Mouse (Mus musculus): ENCODE data around the gene Gk5.
"Not testable (repeated sequence)": the region's sequence is repeated elsewhere in the genome, so short reads cannot be mapped to it uniquely, and the experiment has no call there.

The Gk5 gene

DNA sequence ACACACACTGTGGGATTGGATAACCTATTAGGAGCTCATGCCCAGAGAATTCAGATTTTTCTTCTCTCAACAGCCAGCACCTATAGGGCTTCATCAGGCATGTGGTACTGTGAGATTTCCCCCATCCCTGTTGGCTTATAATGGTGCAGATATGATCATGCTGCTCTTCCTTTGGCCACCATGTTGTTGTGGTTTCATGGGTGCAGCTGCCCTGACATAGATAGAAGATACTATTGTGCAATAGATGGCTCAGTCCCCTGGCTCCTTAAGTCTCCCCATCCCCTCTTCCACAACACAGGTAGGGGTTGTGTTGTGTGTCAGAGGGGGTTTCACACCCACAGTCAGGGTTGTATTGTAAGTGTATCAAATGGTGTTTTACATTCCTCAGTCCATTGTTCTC, 25.7 kb downstream of the Gk5 start:
- DNase-seq (ENCODE audit: low spot score in 2 of 2), result no peak

DNA sequence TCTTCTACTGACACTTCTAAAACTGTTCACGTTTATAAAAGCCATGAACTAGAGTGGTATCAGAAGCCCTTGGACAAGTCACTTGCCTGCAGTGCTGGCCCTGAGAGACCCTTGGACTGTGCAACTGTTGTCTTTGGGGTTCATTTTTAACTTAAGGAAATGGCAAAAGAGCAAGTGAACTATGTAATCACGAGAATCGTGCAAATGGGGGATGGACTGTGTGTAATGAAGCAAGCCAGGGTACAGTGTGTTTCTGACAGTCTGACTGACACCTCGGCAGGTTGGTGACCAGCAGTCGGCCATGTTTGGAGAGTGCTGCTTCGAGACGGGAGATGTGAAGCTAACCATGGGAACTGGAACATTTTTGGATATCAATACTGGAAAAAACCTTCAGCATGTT, 33.6 kb downstream of the Gk5 start:
- no peak for DNase-seq (ENCODE audit: low spot score in 2 of 2)

DNA sequence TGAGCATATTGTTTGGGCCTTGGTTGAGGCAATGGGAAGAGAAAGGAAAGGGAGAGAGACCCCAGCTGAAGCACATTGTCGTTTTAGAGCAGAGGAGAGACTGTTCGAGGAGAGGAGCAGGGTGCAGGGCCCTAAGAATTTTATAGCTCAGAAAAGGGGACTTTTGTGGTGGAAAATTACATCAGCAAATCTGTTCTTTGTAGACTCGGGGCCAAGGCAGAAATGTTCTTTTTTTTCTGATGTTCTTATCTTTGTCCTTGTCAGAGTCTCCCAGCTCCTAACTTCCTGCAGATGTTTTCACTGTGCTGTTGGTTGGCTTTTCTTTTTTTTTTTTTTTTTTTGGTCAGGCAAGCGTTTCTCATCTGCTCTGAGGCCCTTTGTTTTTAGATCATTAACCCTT, 39.3 kb downstream of the Gk5 start:
- no peak for DNase-seq (ENCODE audit: low spot score in 2 of 2)

DNA sequence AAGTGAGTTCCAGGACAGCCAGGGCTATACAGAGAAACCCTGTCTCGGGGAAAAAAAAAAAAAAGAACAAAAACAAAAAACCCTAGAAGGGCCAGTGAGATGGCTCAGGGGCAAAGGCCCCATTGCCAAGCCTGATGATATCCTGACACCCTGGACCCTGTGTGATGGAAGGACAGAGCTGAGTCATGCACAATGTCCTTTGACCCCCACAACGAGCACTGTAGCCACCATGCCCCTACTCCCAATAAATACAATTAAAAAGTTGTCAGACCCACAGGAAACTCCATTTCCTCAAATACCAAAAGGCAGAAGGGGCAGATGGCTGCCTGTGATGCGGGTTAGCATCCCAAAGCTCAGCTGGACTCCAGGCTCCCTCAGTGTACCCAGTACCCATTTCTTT, 39.9 kb downstream of the Gk5 start:
- DNase-seq (ENCODE audit: low spot score in 2 of 2), result no peak

DNA sequence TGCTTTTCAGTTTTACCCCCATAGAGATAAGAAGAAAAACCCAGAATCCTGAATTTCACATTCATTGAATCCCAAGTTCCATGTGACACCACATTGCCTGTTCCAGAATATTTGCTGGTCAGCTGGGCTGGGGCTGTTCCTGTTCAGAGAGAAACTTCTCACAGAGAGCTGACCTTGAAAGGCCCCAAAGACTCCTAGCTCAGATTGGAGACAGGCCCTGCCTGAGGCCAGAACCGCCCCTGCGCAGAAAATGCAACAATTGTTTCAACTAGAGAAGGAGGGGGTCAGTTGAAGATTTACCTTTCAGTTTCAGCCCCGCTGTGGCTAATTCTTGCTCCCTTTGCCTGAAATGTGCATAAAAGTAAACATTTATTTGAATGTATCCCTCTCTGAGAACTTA, 41.6 kb downstream of the Gk5 start:
- no peak for DNase-seq (ENCODE audit: low spot score in 2 of 2)

DNA sequence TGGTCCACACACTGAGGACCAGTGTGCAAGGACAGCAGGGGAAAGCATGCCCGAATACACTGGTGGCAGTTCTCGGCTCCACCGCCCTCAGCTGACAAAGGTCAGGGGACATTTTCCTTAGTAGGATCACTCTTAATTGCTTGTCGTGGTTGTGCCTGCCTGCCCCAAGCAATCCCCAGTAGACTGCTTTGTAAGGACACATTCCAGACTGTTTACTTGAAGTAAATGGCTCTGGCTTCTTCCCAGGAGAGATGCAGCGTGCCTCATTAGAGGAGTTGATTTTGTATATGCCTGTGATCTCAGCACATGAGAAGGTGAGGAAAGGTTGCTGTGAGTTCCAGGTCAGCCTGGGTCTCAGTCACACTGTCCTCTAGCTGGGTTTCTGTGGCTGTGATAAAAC, 43.3 kb downstream of the Gk5 start:
- DNase-seq (ENCODE audit: low spot score in 2 of 2), result no peak

DNA sequence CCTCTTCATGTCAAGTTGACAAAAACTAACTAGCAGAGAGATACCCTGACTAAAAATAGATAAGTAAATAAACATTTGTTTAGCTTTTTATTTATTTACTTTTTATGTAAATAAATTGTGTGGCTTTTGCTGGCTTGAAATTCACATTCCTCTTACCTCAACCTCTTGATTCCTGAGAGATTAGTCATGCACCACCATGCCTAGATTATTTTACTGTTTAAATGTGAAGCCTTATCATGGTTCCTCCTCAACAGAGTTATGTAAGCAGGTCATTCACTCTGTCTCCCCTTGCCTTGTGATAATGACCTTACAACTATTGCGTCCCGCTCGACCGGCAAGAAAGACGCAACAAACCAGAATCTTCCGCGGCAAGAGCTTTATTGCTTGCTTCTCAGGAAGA, 44.3 kb downstream of the Gk5 start:
- DNase-seq (ENCODE audit: low spot score in 2 of 2), result no peak

DNA sequence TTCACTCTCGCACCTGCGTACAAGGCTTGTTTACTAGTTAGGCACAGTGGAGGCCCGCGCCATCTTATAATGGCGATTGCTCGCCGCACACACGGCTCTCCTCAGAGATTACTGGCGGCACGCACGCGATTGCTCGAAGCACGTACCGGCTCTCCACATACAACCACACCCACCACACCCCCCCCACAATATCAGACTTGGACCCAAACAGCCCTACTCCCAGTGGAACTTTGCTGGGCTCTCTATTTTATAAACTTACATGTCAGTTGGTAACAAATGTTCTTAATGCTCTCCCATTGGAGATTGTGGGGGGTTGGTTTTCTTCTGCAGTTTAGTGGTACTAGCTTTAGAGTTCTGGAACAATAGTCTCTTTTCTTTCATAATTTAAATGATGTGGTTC, 44.8 kb downstream of the Gk5 start:
- not testable (repeated sequence) for DNase-seq (ENCODE audit: low spot score in 2 of 2)

DNA sequence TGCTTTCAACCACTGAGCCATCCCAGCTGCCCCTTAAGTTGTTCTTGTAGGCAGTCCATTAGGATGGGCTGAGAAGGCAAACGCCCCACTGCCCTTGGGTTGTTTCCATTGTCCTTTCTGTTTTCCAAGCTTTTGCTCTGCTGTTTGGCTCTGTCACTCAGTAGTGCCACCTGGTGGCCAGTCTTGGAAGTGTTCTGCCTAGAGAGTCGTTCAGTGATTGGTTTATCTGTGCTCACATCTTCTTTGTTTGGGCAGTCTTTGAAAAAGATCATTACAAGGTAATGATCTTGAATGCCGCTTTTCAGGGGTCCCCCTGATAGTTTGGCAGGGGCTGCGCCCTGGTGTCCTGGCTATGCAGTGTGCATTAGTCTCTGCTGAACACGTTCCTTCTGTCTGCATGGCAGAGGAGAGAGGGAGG, 48.0 kb downstream of the Gk5 start:
- DNase-seq (ENCODE audit: low spot score in 2 of 2), result peak; percentile 59 to 76

DNA sequence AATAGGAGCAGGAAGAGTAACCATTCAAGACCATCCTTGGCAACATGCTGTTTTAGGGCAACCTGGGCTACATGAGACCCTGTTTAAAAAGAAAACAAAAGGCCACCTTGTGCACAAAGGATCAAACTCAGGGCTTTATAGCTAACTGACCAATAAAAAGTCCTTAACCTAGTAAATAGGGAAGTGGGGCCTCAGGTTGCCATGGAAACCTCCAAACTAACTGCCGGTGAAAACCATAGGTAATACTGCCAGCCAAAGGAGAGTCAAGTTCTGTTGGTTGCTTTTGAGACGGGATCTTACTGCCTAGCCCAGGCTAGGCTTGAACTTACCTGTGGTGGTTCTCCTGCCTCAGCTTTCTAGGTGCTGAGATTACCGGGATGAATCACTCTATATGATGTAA, 51.4 kb downstream of the Gk5 start:
- no peak for DNase-seq (ENCODE audit: low spot score in 2 of 2)

DNA sequence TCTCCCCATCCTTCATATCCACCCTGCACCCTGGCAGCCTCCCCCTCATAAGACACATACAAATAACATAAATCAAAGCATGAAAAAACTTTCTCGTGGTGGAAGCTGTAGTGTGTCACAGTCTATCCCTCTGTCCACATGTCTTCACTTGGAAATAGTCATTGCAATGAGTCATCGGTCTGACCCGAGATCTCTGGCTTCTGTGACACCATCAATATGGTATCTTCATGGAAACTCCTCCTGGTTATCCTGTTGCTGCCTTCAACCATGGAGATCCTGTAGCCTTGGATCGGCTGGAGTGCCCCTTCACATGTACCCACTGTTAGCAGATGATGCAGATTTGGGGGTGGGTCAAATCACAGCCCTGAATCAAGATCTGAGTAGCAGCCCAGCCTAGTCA, 65.7 kb downstream of the Gk5 start:
- DNase-seq (ENCODE audit: low spot score in 2 of 2), result no peak

DNA sequence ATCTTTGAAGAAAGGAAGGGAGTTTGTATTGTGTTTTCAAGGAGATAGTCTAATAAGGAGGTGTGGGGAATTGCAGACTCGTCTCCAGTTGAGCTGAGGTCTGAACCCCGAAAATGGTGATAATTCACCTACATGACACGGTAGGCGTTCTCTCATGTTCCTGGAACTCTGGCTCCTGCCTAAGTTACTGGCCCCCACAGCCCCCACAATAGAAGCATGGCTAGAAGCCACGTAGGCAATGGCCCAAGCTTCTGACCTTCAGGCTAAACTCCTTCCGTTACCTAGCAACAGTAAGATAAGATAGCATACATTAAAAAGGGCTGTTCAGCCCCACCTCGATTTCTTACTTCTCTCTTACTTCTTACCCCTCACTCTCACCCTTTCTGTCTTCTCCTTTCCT, 67.5 kb downstream of the Gk5 start:
- DNase-seq (ENCODE audit: low spot score in 2 of 2), result no peak

DNA sequence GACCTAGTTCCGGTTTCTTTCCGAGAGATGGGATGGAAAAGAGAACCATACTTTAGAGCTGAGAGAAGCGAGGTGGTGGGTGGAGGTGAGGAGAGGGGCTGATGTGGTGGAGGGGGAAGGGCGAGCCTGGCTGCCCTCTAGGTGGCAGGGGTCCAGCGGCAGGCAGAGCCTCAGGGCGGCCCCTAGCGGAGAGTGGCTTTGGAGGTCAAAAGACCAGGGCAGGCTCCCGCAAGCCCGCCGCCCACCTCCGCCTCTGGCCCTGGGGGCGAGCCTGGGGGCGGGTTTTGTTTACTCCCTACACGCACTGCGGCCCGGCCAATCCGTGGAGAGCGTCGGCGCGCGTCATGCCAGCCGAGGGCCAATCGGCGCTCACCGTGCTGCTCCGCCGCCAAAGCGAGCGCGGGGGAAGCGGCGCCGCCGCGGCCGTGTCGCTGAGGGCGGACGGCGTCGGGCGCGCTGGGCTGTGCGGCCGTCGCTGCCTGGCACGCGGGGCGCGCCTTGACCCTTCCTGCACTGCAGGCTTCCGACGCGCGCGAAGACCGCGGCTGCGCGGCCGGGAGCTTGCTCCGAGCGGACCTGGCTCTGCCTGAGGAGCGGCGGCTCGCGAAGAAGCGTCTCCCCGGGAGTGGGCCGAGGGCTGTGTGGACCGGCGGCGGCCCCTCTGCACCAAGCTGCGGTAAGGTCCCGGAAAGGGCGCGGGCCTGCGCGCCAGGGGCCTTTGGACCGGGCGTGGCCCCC, 76.9 kb downstream of the Gk5 start, which contains the start of gene Tfdp2:
TSS of gene Tfdp2 (plus strand) at position 391 of the 738 bp plus-strand sequence.
- DNase-seq (ENCODE audit: low spot score in 2 of 2), result peak; percentile 73 to 87

DNA sequence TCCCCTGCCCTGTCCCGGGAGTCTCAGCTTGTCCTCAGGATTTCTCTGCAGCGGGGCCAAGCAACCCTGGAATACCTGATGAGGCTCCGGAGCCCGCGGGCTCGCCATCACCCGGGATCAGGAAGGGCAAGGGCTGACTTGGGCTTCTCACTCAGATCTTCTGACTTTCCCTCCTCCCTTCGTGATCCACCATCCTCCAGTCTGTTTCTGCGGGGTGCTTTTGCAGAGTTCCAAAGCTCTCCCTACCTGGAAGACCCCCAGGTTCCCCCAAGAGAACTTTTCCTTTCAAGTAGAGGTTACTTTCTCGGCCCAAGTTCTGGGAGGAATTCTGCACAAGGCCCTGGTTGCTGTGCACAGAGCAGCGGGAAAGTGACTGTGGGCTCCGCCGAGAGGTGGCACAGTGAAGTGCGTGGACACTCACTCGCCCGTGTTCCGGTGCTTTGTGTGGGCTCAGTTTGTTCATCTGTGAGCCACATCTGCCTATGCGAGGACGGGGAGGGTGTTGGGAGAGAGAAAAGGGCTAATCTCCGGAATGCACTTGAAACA, 77.5 kb downstream of the Gk5 start:
- peak; percentile 27 to 31 for DNase-seq (ENCODE audit: low spot score in 2 of 2)

DNA sequence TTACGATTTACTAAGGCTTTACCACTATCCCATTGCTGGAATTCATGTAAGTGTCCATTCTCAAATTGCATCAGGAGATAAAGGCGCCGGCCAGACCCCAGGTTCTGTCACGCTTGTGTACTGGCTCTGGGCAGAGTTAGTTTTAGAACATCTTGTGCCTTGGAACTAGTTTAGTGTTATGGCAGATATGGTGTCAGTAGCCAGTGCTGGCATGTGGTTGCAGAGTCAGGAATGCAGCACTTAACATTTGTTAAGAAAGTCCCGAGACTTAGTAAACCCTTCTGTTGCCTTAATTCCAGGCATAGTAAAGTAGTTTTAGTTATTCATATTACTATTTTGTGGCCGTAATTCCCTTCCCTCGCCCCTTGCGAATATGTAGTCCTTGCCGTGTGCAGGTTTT, 78.6 kb downstream of the Gk5 start:
- DNase-seq (ENCODE audit: low spot score in 2 of 2), result no peak

DNA sequence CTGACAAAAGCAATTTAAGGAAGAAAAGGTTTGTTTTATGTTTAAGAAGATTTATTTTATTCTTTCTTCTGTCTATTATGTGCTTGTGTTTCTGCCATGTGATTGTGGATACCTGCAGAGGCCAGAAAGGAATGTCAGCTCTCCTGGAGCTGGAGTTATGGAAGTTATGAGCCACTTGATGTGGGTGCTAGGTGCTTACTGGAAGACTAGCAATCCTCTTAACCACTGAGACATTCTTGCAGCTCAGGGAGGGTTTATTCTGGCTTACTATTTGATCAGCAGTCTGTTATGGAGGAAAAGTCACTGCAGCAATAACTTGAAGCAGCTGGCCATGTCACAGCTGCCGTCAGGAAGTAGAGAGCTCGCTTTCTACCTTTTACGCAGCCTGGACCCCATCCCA, 84.5 kb downstream of the Gk5 start:
- no peak for DNase-seq (ENCODE audit: low spot score in 2 of 2)

DNA sequence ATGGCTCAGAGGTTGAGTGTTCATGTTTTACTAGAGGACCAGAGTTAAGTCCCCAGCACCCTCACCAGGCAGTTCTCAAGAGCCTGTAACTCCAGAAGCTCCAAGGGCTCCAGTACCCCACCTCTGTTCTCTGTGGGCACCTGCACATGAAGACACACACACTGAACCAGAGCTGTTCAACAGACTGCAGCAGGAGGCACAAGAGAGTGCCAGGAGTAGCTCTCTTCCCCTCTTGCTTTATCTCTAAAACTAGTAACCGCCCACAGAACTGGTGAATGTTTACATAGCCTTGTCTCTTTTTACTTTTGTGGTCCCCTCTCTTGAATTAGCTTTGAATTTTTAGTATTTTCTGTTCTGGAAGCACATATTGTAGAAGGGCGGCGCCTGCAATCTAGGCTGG, 88.3 kb downstream of the Gk5 start:
- no peak for DNase-seq (ENCODE audit: low spot score in 2 of 2)

DNA sequence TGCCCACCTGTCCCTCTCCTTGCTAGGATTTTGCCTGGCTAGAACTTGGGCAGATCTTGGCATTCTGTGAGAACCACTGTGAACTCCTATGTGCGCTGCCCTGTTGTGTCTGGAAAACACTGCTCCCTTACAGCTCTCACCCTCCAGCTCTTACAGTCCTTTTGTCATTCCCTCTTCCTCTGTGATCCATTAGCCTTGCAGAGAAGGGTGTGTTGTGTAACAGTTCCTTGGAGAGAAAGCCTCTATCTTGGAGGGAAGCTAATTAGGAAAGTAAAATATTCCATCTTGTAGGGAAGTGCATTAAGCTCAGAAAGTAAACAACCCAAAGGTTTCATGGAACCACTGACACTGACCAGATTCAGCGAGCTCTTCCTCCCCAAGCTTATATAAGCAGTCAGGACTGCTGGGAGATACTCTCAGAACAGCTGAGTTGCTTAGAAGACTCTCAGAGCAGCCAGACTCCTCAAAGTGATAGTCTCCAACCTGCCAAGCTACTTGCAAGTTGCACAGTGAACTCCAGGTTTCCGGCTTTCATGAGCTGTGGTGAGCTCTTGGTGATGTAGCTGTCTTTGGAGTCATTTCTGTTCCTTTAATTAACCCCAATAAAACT, 94.0 kb downstream of the Gk5 start:
- no peak for DNase-seq (ENCODE audit: low spot score in 2 of 2)

DNA sequence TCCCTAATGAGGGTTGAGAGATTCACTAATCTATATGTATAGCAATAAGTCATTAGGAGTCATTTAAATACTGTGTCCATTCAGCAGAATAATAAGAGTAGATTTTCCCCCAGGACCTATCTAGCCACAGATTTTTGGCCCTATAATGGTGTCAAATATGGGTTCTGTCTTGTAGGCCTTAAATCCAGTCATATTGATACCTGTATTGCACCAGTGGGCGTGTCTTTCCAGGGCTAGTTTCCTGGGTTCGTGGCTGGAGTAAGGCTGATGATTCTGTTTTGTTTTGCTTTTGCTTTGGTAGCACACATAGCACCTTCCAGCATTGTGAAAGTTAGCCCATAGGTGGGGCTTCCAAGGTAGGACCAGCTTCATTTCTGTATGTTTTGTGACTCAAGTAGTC, 95.0 kb downstream of the Gk5 start:
- DNase-seq (ENCODE audit: low spot score in 2 of 2), result no peak

DNA sequence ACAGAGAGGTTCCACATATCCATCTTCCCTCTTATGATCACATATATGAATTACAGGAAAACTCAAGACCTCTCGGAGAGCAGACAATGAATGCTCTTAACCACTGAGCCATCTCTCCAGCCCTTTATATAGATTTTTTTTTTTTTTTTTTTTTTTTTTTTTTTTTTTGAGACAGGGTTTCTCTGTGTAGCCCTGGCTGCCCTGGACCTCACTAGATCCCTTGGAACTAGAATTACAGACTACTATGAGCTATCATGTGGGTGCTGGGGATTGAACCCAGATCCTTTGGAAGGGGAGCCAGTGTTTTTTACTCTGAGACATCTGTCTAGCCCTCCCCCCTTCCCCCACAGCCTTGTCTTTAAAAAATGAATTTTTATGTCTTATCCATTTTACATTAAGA, 98.1 kb downstream of the Gk5 start:
- DNase-seq (ENCODE audit: low spot score in 2 of 2), result no peak

DNA sequence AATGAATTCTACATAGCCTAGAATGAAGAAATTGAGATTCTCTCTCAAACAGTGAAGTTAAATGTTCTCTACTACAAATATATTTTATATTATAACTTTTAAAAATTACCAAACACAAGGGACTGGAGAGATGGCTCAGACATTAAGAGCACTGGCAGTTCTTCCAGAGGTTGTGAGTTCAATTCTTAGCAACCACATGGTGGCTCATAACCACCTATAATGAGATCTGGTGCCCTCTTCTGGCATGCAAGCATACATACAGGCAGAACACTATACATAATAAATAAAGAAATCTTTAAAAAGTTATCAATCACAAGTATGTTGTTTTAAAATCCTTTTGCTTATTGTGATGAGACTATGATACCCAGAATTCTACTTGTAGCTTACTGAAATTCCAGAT, 98.6 kb downstream of the Gk5 start:
- no peak for DNase-seq (ENCODE audit: low spot score in 2 of 2)

DNA sequence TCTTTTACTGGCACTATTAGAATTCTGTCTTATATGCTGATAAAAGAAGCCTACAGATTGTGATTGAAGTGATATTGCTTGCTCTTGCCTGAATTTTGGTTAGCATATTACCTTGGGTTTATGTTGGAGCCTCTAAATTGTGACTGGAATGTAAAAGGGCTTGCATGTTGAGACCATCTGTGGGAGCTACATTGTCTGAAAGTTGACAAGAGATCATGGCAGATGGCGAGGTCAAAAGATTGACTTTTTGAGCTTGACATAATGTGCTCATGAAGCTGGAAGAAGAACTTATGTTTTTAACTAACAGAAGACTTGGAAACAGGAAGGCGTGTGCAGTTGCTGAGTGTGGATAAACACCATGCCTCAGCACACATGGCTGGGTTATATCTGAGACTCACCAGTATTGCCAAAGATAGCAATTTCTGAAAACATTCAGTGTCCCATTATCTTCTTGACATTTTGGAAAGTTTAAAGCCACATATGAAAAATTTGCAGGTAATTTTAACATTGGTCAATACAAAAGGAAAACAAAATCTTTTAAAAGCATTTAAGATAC, 100.0 kb downstream of the Gk5 start:
- DNase-seq (ENCODE audit: low spot score in 2 of 2), result peak in 1 of 2 experiments; percentile 5

DNA sequence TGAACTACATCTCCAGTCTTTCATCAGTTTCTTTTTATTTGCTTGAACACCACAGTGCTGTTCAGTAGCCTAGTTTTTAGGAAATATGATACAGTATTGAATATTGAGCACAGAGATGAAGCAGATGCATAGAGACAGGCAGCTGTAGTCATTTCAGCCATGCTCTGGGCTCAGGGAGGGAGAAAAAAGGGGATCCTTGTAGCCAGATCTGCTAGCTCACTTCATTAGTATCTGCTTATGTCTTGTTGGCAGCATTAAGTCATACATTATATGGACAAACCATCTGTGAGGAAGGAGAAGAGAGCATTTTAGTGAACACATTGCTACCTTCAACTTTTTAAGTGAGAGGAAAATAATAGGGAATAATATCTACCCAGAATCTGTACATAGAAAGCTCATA, 101.3 kb downstream of the Gk5 start:
- DNase-seq (ENCODE audit: low spot score in 2 of 2), result no peak

All from cerebellum, postnatal 4 days (tissue).